Mouse (Mus musculus) kidney, adult 9 months (tissue): ENCODE data around the gene Pla2r1.
A peak's percentile ranks its signal among the peaks of the same experiment; 100 is the strongest.

Experiments
- DNase-seq: peaks from one replicate; pipeline ENCODE4 v3.0.0; 2022

Pla2r1 gene

GRCm38 (mm10) chr2:60500583-60501116 lies 52.5 kb downstream of the Pla2r1 start:
- no peak for DNase-seq

- DNase-seq = no peak
These were observed 73.2 kb downstream of the Pla2r1 start for GRCm38 (mm10) chr2:60479906-60480305.

DNA sequence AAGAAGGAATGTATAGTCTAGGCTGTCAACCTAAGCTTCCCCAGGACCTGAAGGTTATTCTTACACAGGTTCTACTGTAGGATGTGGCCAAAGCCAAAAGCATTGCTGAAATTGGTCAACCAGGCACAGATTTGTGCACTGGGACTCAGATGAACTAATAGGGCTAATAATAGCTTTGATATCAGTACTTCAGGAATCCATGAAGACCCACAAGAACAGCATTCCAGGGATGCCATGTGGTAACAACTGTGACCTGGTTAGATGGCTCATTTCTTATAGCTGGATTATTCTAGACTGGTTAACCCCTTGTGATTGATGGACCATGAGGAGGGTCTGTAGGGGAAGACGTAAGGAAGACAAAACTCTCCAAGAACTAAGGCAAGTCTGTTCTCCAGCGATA lies 74.3 kb downstream of the Pla2r1 start:
- no peak for DNase-seq

GRCm38 (mm10) chr2:60468901-60469770 lies 84.0 kb downstream of the Pla2r1 start:
- no peak for DNase-seq

- no peak for DNase-seq
These were observed 100.7 kb downstream of the Pla2r1 start for GRCm38 (mm10) chr2:60452376-60452775.

GRCm38 (mm10) chr2:60451119-60451773 lies 101.9 kb downstream of the Pla2r1 start:
- DNase-seq = no peak

- DNase-seq = no peak
These were observed 103.4 kb downstream of the Pla2r1 start for GRCm38 (mm10) chr2:60449732-60450131.

GRCm38 (mm10) chr2:60444711-60445509 lies 108.2 kb downstream of the Pla2r1 start:
- DNase-seq = peak; percentile 3

GRCm38 (mm10) chr2:60443279-60443678 lies 109.8 kb downstream of the Pla2r1 start:
- DNase-seq = no peak

DNA sequence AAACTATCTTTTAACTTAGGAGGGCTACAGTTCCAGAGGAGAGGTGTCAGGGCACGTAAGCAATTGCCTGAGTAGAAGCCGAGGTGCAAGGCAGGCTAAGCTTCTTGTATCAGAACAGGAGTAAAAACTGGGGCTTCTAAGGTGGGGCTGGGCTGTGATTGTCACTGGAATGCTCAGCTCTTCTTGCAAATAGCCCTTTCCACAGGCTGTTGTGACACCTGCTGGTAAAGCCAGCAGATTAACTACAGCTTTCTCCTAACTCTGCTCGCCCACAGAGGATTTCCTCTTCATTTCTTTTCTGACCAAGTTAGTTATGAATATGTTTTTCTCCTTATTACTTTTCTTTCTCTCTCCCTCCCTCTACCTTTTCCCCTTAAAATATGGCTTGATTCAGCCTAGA lies 111.2 kb downstream of the Pla2r1 start:
- DNase-seq = no peak

DNA sequence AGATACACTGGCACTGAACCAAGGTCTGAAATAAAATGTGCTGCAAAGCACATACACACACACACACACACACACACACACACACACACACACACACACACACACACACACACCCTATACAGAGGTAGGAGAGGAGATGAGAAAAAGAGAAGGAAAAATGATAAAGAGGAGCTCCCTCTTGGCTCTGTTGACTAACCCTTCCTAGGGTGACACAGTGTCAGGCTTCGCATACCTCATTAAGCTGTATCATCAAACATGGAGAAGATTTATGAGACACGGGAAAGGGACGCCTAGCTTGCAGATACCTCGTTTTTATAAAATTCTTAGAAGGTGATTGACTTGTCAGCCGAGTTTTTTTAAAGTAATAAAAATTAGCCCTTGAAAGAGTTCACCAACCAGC lies 116.3 kb downstream of the Pla2r1 start:
- no peak for DNase-seq

DNA sequence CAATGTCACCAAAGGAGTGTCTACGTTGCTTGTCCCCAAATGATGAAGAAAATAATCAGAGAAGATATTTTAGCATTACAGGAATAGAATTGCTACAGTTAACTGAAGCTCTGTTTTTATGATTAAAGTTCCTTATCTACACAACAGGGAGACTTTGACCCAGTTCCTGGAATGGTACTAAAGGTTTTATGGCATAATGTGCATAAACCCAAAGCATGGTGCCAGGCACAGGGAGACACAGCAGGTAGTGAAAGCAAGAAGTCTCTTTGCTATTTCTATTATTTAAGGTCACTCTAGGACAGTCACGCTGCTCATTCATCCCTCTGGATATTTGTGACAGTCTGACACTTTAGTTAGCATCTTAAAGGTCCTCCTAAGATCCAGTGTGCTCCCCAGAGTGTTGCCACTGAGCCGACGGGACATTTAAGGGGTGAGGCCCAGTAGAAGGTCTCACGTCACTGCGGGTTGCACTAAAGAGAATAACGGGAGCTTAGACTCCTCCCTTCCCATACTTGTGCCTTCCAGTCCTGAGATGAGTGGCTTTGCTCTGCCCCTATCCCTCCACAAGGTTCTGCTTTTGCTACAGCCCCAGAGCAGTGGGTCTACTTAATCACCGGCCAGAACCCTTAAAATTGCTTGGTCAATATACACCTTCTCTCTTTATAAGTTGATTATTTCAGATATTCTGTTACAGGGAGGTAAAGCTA lies 122.6 kb downstream of the Pla2r1 start:
- no peak for DNase-seq

GRCm38 (mm10) chr2:60418075-60418474 lies 135.0 kb downstream of the Pla2r1 start:
- peak; percentile 84 for DNase-seq

- DNase-seq = no peak
These were observed 138.8 kb downstream of the Pla2r1 start for GRCm38 (mm10) chr2:60414334-60414733.

DNA sequence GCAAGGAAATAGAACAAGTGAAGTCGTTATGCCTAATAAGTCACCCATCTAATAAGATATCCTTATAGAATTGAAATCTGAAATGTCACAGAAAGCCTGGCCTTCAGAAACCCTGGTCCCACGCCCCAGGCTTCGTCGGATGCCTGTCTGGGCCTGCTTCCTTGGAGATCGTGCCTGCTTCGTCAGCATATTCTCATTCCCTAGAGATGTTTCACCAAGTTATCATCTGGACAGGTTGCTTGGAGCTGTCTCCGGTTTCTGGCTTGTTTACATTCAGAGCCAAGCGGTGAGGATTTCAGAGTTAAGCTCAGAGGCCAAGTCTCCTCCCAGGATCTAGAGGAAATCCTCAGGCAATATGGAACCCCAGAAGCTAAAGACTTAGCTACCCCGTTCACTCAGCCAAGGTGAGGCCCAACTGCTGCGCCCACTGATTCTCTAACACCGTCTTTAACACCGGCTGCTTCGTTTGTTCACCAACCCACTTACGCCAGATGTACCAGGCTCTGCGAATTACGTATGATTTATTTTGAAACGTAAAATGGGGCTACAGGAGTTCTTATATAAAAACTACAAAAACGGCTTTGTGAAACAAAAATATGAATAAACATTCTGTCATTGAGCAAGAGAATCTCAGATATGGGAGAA lies 140.0 kb downstream of the Pla2r1 start:
- DNase-seq = no peak

DNA sequence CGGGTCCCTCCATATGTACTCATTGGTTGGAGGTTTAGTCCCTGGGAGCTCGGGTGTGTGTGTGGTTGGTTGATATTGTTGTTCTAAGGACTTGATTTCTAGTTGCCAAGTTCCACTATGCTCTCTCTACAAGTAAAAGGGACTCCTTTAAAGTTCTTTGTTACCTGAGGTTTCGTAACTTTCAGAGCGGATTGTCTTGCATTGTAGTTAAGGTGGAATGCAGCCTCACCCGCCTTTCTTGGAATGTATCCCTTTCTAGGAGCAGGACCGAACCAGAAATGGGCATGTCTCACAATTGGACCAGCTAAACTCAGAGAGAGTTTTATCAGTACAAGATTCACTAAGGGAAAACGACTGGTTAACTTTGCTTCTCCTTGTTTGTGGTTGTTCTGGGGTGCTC lies 141.9 kb downstream of the Pla2r1 start:
- DNase-seq = no peak

- DNase-seq = no peak
These were observed 142.9 kb downstream of the Pla2r1 start for GRCm38 (mm10) chr2:60409989-60410763.

DNA sequence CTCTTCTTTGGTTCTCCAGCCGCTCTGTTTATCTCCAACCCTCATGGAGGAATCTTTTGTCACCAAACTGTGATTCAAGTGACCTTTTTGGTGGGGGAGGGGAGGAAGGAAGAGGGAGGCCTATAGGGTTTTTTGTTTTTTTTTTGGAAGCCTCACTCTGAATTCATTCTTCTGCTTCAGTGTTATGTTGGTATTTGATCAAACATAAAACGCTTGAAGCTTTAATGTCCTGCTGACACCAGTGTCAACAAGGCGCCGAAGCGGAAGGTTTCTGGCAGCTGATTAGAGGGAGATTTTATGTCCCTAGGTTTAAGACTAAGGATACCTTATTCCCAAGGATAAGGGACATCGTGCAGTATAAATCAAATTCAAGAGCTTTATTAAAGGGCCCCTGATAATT lies 143.9 kb downstream of the Pla2r1 start:
- DNase-seq = no peak

GRCm38 (mm10) chr2:60407387-60407786 lies 145.7 kb downstream of the Pla2r1 start:
- no peak for DNase-seq

DNA sequence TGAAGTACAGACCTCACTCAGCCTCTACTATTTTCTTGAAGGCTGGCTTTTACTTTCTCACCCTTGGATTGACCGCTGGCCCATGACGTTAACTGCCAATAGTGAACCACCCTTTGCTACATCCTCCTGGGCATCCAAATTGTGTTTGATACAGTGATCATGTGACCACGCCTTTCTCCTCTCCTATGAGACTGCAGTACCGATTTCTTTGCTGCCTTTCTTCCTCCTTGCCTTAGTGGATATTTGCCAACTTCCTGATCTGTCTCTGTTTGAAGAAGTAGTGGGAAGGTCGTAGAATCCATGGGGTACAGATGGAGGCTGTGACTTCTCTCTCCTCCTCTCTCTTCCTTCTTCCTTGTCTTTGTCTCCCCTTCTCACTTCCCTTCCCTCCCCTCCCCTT lies 147.7 kb downstream of the Pla2r1 start:
- DNase-seq = no peak

DNA sequence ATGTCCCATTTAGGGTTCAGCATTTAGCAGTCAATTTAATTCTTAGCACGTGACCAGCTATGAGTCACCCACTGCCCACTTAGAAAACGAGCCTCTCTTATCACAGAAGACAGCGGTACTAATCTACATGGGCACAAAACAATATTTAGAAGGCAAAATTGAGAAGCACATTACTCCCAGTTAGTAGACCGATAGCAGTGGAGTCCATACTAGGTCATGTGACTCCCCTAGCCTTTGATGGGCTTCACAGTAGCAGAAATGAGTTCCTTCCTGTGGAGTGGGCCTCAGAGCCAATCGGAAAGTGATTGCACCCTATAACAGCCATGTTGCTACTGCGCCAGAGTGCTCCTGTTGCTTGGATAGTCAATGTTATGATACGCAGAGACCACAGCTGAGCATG lies 148.3 kb downstream of the Pla2r1 start:
- DNase-seq = no peak
